Mouse (Mus musculus): ENCODE results near the gene Pot1b. TPM values are rescaled to one million over a fixed set of nuclear protein-coding genes. Genes with fewer than 3 reads are reported as not detected.
A peak's percentile ranks its signal among the peaks of the same experiment; 100 is the strongest.

The Pot1b gene
- polyA plus RNA-seq, 2 experiments, result 2.9 to 8.4 TPM

DNA sequence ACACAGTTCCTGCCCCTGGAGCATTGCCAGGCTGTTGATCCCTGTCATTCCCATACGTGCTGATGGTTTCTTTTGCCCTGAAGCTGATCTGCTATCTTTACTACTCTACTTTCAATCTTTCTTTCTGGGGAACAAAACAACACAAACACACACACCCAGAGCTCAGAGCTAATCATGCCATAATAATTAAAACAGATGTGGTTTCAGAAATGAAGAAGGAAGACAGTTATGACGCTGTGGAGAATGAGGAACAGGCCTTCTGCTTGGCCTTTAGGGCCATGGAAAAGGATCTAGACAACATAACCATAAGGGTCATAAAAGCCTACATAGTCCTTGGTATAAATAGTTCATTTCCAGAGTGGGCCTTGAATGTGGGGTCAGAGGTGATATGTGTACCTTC lies 9.8 kb upstream of the Pot1b start:
- H3K9ac ChIP-seq (replicated peaks), result no peak overlapping the region
- no peak overlapping the region for H3K27ac ChIP-seq
- no peaks in the 10 kb centered on the region for H3K4me1 ChIP-seq (replicated peaks; ENCODE audit: control insufficient read depth in 2 of 2, insufficient read depth in 2 of 2, low read length in 1 of 2)
- no peaks in the 10 kb centered on the region for H3K9me3 ChIP-seq (ENCODE audit: control insufficient read depth, low read length)
- H3K4me2 ChIP-seq (ENCODE audit: low read depth), result no peak overlapping the region
- 41% methylated on average over 2 of the region's 2 CpGs for WGBS (ENCODE audit: insufficient replicate concordance)
- TF ChIP-seq EP300 (IDR thresholded peaks at IDR 0.05; ENCODE audit: low read depth), result no peak
- no peak for TF ChIP-seq CTCF (IDR thresholded peaks at IDR 0.05; ENCODE audit: low read depth)
- H3K36me3 ChIP-seq (replicated peaks; ENCODE audit: control insufficient read depth, insufficient read depth, low read depth), result no peaks in the 10 kb centered on the region
- ATAC-seq (ENCODE audit: insufficient read depth) (no peak), DNase-seq (ENCODE audit: low read depth in 3 of 3, low spot score in 3 of 3) (no peak)
- H3K27me3 ChIP-seq (ENCODE audit: control insufficient read depth, insufficient read depth, low read length), result no peaks in the 10 kb centered on the region
- no peak overlapping the region for H3K4me3 ChIP-seq (ENCODE audit: insufficient read depth in 1 of 2, low read depth in 2 of 2, low read length in 2 of 2)

DNA sequence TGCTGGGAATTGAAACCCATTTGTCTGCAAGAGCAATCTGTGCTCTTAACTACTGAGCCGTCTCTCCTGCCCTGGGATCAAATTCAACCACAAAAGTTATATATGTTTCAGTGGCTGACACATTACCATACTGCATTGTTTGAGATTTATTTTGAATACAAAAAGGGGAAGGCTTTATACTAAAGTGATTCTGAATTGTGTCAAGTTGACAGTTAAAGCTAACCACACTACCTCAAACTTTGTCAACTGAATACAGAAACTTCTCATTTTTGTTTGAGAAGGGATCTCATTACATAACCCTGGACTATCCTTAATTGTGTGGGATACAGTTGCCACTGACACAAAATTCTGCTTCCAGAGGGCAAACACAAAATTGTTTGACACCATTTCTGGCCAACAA lies 8.8 kb upstream of the Pot1b start:
- Histone ChIP-seq H3K9ac (replicated peaks) (no peak overlapping the region), H3K9me3 (ENCODE audit: control insufficient read depth, low read length) (no peaks in the 10 kb centered on the region), H3K27me3 (ENCODE audit: control insufficient read depth, insufficient read depth, low read length) (no peaks in the 10 kb centered on the region), H3K4me2 (ENCODE audit: low read depth) (no peak overlapping the region), H3K36me3 (replicated peaks; ENCODE audit: control insufficient read depth, insufficient read depth, low read depth) (no peaks in the 10 kb centered on the region), H3K4me3 (ENCODE audit: insufficient read depth in 1 of 2, low read depth in 2 of 2, low read length in 2 of 2) (no peak overlapping the region), H3K27ac (no peak overlapping the region), H3K4me1 (replicated peaks; ENCODE audit: control insufficient read depth in 2 of 2, insufficient read depth in 2 of 2, low read length in 1 of 2) (no peaks in the 10 kb centered on the region)
- 30% methylated on average over 1 of the region's 1 CpGs for WGBS (ENCODE audit: insufficient replicate concordance)
- DNase-seq (ENCODE audit: low read depth in 3 of 3, low spot score in 3 of 3) (no peak), ATAC-seq (ENCODE audit: insufficient read depth) (no peak)
- TF ChIP-seq EP300 (IDR thresholded peaks at IDR 0.05; ENCODE audit: low read depth), result no peak
- no peak for TF ChIP-seq CTCF (IDR thresholded peaks at IDR 0.05; ENCODE audit: low read depth)

DNA sequence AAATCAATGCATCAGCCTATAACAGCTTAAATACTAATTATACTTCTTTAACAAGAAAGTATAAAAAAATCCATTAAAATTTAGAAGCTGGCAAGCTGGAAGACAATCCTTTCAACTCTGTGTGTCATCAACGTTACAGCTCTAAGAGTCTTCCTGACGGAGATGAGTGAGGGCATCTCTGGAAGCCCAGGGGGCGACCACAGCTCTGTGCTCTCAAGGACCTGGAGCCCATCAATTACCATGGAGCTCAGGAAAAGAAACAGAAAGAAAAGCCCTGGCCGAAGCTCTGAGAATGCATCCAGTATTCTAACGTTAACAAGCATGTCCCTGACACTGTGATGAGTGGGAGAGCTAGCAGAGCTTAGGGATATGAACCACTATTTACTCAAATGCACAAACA lies 9.6 kb downstream of the Pot1b start:
- no peaks in the 10 kb centered on the region for H3K27me3 ChIP-seq (ENCODE audit: control insufficient read depth, insufficient read depth, low read length)
- no peaks in the 10 kb centered on the region for H3K9me3 ChIP-seq (ENCODE audit: control insufficient read depth, low read length)
- no peak overlapping the region for H3K4me3 ChIP-seq (ENCODE audit: insufficient read depth in 1 of 2, low read depth in 2 of 2, low read length in 2 of 2)
- no peak overlapping the region for H3K4me2 ChIP-seq (ENCODE audit: low read depth)
- no peak overlapping the region for H3K9ac ChIP-seq (replicated peaks)
- WGBS (ENCODE audit: insufficient replicate concordance), result 73% methylated on average over 5 of the region's 5 CpGs
- H3K27ac ChIP-seq, result no peak overlapping the region
- peaks cover 3% of the 10 kb centered on the region; the same call in 1 of the 2 replicates for H3K36me3 ChIP-seq (replicated peaks; ENCODE audit: control insufficient read depth, insufficient read depth, low read depth)
- no peak for DNase-seq (ENCODE audit: low read depth in 3 of 3, low spot score in 3 of 3)
- TF ChIP-seq EP300 (IDR thresholded peaks at IDR 0.05; ENCODE audit: low read depth), result no peak
- no peak for TF ChIP-seq CTCF (IDR thresholded peaks at IDR 0.05; ENCODE audit: low read depth)
- no peak for ATAC-seq (ENCODE audit: insufficient read depth)
- H3K4me1 ChIP-seq (replicated peaks; ENCODE audit: control insufficient read depth in 2 of 2, insufficient read depth in 2 of 2, low read length in 1 of 2), result no peaks in the 10 kb centered on the region

DNA sequence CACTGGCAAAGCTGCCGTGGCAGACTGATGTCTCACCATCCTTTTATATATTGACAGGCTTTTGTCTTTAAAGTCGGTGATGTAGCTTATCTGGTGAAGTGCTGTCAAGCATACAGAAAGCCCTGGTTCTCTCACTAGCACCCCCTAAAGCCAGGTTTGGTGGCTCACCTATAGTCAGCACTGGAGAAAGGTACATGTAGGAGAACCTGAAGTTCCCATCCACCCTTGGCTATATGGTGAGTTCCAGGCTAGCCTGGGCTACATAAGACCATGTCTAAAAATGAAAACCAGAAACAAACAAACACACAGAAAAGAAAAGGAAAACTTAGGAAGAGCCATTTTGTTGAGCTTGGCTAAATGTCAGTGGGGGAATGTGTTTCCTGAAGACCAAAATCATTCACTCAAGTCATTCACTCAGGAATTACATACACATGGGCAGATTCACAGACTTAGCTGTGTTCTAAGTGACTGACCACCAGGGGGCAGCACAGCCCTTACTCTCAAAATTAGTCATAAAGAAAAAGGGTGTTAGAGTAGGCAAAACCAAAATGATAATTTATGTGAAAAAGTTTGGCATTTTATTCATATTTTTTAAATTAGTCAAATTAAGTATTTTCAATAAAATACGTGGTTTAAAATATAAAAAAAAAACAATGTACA lies 10.1 kb downstream of the Pot1b start:
- Histone ChIP-seq H3K4me2 (ENCODE audit: low read depth) (no peak overlapping the region), H3K36me3 (replicated peaks; ENCODE audit: control insufficient read depth, insufficient read depth, low read depth) (peaks cover 9% of the 10 kb centered on the region), H3K9me3 (ENCODE audit: control insufficient read depth, low read length) (no peaks in the 10 kb centered on the region), H3K4me3 (ENCODE audit: insufficient read depth in 1 of 2, low read depth in 2 of 2, low read length in 2 of 2) (no peak overlapping the region), H3K4me1 (replicated peaks; ENCODE audit: control insufficient read depth in 2 of 2, insufficient read depth in 2 of 2, low read length in 1 of 2) (no peaks in the 10 kb centered on the region), H3K27me3 (ENCODE audit: control insufficient read depth, insufficient read depth, low read length) (no peaks in the 10 kb centered on the region), H3K9ac (replicated peaks) (no peak overlapping the region), H3K27ac (no peak overlapping the region)
- TF ChIP-seq EP300 (IDR thresholded peaks at IDR 0.05; ENCODE audit: low read depth), result no peak
- TF ChIP-seq CTCF (IDR thresholded peaks at IDR 0.05; ENCODE audit: low read depth), result peak; percentile 75
- 42% methylated on average over 3 of the region's 3 CpGs for WGBS (ENCODE audit: insufficient replicate concordance)
- peak; percentile 55 to 67 (median 61) for DNase-seq (ENCODE audit: low read depth in 3 of 3, low spot score in 3 of 3)
- no peak for ATAC-seq (ENCODE audit: insufficient read depth)

DNA sequence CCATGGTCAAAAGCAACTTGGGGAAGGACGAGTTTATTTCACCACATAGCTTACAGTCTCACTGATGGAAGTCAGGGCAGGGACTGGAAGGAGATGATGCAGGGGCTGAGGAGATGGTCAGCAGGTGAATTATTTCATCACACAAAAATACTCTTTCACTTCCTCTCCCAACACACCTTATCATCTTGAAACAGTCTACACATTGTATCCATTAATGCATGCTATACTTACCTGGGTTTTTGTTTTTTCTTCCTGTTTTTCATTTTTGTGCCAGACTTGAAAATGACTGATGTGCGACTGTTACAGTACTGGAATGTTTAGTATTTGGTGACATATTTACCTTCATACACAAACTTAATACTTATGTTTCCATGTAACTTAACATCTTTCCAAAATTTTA lies 13.0 kb downstream of the Pot1b start:
- TF ChIP-seq EP300 (IDR thresholded peaks at IDR 0.05; ENCODE audit: low read depth), result no peak
- no peak for TF ChIP-seq CTCF (IDR thresholded peaks at IDR 0.05; ENCODE audit: low read depth)
- H3K4me3 ChIP-seq (ENCODE audit: insufficient read depth in 1 of 2, low read depth in 2 of 2, low read length in 2 of 2), result no peak overlapping the region
- H3K27me3 ChIP-seq (ENCODE audit: control insufficient read depth, insufficient read depth, low read length), result no peaks in the 10 kb centered on the region
- no peaks in the 10 kb centered on the region for H3K4me1 ChIP-seq (replicated peaks; ENCODE audit: control insufficient read depth in 2 of 2, insufficient read depth in 2 of 2, low read length in 1 of 2)
- no peak overlapping the region for H3K27ac ChIP-seq
- no peaks in the 10 kb centered on the region for H3K9me3 ChIP-seq (ENCODE audit: control insufficient read depth, low read length)
- no peak overlapping the region for H3K9ac ChIP-seq (replicated peaks)
- no peak overlapping the region for H3K4me2 ChIP-seq (ENCODE audit: low read depth)
- no peak for ATAC-seq (ENCODE audit: insufficient read depth)
- 71% methylated on average over 2 of the region's 2 CpGs for WGBS (ENCODE audit: insufficient replicate concordance)
- H3K36me3 ChIP-seq (replicated peaks; ENCODE audit: control insufficient read depth, insufficient read depth, low read depth), result peaks cover 11% of the 10 kb centered on the region
- DNase-seq (ENCODE audit: low read depth in 3 of 3, low spot score in 3 of 3), result no peak
